Mouse (Mus musculus) CH12.LX (cell line): Measurements from ENCODE around the gene Cox11.

Source experiments
- CTCF ChIP-seq, 2 experiments: IDR thresholded peaks in 1 of 2; conservative IDR thresholded peaks in 1 of 2; 2 replicates each; pipeline ENCODE4 v1.5.1; 2011 to 2012; ENCODE audit warnings: low read depth in 2 of 2, low read length in 2 of 2, improper control_type of control experiment in 1 of 2, inconsistent platforms in 1 of 2, mild to moderate bottlenecking in 1 of 2, moderate library complexity in 1 of 2
- EP300 ChIP-seq: IDR thresholded peaks from 2 replicates; pipeline ENCODE4 v1.6.1; 2011; ENCODE audit warnings: low read length, improper control_type of control experiment
- NELFE ChIP-seq: IDR thresholded peaks from 2 replicates; pipeline ENCODE4 v1.6.1; 2011; ENCODE audit warnings: low read depth, low read length, improper control_type of control experiment
- POLR2A ChIP-seq: IDR thresholded peaks from 2 replicates; pipeline ENCODE4 v1.6.1; 2011; ENCODE audit warnings: low read depth, mild to moderate bottlenecking, improper control_type of control experiment, low read length
- POLR2AphosphoS2 ChIP-seq: IDR thresholded peaks from 2 replicates; pipeline ENCODE4 v1.6.1; 2011; ENCODE audit warnings: low read depth, low read length, improper control_type of control experiment
- SIN3A ChIP-seq: IDR thresholded peaks from 2 replicates; pipeline ENCODE4 v1.6.1; 2012; ENCODE audit warnings: low read length, improper control_type of control experiment, inconsistent platforms
- TCF12 ChIP-seq: IDR thresholded peaks from 2 replicates; pipeline ENCODE4 v1.6.1; 2014; ENCODE audit warnings: low read depth, mild to moderate bottlenecking, inconsistent platforms, low read length, improper control_type of control experiment
- ZC3H11A ChIP-seq: IDR thresholded peaks from 2 replicates; pipeline ENCODE4 v1.6.1; 2012; ENCODE audit warnings: low read depth, mild to moderate bottlenecking, inconsistent platforms, low read length, improper control_type of control experiment

DNA sequence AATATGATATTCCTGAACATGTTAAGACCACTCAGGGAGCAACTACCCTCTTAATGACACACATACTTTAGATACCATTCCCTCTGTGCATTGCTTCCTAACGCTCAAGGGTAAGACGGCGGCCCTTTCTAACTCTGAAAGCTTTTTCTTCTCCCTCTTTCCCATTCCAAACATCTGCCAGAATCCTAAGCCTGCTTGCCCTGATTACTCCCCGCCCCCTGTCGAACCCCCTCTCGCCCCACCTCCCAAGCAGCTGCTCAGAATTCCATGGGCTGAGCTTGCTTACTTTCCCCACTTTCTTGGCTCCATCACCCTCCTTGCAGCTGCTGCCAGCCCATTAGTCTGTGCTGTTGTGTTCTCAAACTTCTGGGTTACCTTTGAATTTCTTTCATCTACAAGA is 27.2 kb downstream of the Cox11 start:
- TF ChIP-seq CTCF (conservative IDR thresholded peaks at IDR 0.05 in 1 of 2, IDR thresholded peaks at IDR 0.05 in 1 of 2; ENCODE audit: low read depth in 2 of 2, low read length in 2 of 2) (no peak), TCF12 (no peak), POLR2A (no peak), EP300 (no peak), ZC3H11A (no peak), POLR2AphosphoS2 (no peak), SIN3A (no peak), NELFE (no peak)
